Mouse (Mus musculus) midbrain, embryonic 10.5 days (tissue): ENCODE data around the gene Urb1. TPM values are rescaled to one million over a fixed set of nuclear protein-coding genes. Genes with fewer than 3 reads are reported as not detected.

ENCODE experiments used
- DNase-seq: peaks from one replicate; pipeline ENCODE4 v3.0.0-alpha.2; 2017; ENCODE audit warnings: low spot score
- H3K27ac ChIP-seq: fragments of 300-500 bp; sonication (generic); replicated peaks from 2 replicates; pipeline ENCODE4 v1.5.1; 2016; ENCODE audit warnings: mild to moderate bottlenecking
- H3K27me3 ChIP-seq: fragments of 300-500 bp; sonication (generic); 2 replicates; pipeline ENCODE4 v1.6.1; 2016; ENCODE audit warnings: low read depth, mild to moderate bottlenecking; ENCODE audit not compliant: poor library complexity, severe bottlenecking
- H3K36me3 ChIP-seq: fragments of 300-500 bp; sonication (generic); 2 replicates; pipeline ENCODE4 v1.6.1; 2016; ENCODE audit warnings: mild to moderate bottlenecking, moderate library complexity
- H3K4me1 ChIP-seq: fragments of 300-500 bp; sonication (generic); 2 replicates; pipeline ENCODE4 v1.6.1; 2016
- H3K4me3 ChIP-seq: fragments of 300-500 bp; sonication (generic); 2 replicates; pipeline ENCODE4 v1.5.1; 2016; ENCODE audit warnings: mild to moderate bottlenecking, moderate library complexity
- H3K9me3 ChIP-seq: fragments of 300-500 bp; sonication (generic); replicated peaks from 2 replicates; pipeline ENCODE4 v1.6.1; 2016; ENCODE audit warnings: mild to moderate bottlenecking
- WGBS: fragments of 180-500 bp; shearing (Covaris S2); methylation state at CpG from one replicate; pipeline ENCODE4 v1.1.7; 2016; 5-methylcytosine and 5-hydroxymethylcytosine counted together
- polyA plus RNA-seq: library from polyadenylated mRNA; unstranded; fragments of >200 nt; fragmentation: Nextera tagmentation; extraction: Ambion mirVana; gene quantifications from 2 replicates; pipeline ENCODE4 v1.2.1, GENCODE M21; 2016

The Urb1 gene
- polyA plus RNA-seq, 1 experiment from 2014 or later, result 10.7 TPM

DNA sequence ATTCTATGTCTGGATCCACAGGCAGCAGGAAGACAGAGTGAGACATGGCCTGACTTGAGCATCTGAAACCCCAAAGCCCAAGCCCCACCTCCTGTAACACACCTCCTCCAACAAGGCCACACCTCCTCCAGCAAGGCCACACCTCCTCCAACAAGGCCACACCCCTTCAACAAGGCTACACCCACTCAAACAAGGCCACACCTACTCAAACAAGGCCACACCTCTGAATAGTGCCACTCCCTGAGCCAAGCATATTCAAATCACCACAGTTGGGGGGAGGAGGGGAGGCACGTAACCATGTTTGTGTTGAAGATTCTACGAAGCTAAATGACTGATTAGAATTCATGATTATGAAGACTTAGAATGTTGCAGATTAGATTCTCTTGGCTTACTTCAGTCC, 108.7 kb downstream of the Urb1 start:
- peaks cover 13% of the 10 kb centered on the region for H3K4me1 ChIP-seq
- DNase-seq, result no peak
- H3K9me3 ChIP-seq, result no peaks in the 10 kb centered on the region
- H3K4me3 ChIP-seq, result no peak overlapping the region
- 91% methylated on average over 2 of the region's 2 CpGs for WGBS
- no peak overlapping the region for H3K27ac ChIP-seq
- H3K36me3 ChIP-seq, result no peaks in the 10 kb centered on the region
- no peaks in the 10 kb centered on the region for H3K27me3 ChIP-seq

Other genes with a start within 250 kb of the Urb1 start
- gene Mis18a, start 83.0 kb downstream of the Urb1 start, polyA plus RNA-seq, result 87.7 and 106 TPM in 2 replicates
- gene Mrap, start 72.2 kb downstream of the Urb1 start, polyA plus RNA-seq, result 0.98 and 2.3 TPM in 2 replicates
- gene Eva1c, start 16.3 kb upstream of the Urb1 start, polyA plus RNA-seq, result 0.96 and 1.8 TPM in 2 replicates
- 57.1 and 67.8 TPM in 2 replicates for gene Cfap298, start 124.7 kb upstream of the Urb1 start, polyA plus RNA-seq
- 14.8 and 18.1 TPM in 2 replicates for gene Synj1, start 200.9 kb upstream of the Urb1 start, polyA plus RNA-seq
- gene Paxbp1, start 234.1 kb upstream of the Urb1 start, polyA plus RNA-seq, result 60.9 and 75.3 TPM in 2 replicates